Mouse (Mus musculus) gastrocnemius, postnatal 14 days (tissue): ENCODE results near the gene Dgkd. TPM values are rescaled to one million over a fixed set of nuclear protein-coding genes. Genes with fewer than 3 reads are reported as not detected.

Experiments
- DNase-seq: peaks from one replicate; pipeline ENCODE4 v3.0.0; 2021; ENCODE audit warnings: mixed read lengths
- intact Hi-C: fragments of 180-260 bp; cut with DNase I; formaldehyde crosslinking; loops from one replicate; pipeline ENCODE4 v1.15.1; 2025; ENCODE audit warnings: low total_unique reads
- total RNA-seq, 2 experiments: library from RNA; stranded (reverse); gene quantifications; 2 replicates each; pipeline ENCODE4 v1.2.3; 2021

The Dgkd gene
- total RNA-seq, 2 experiments from 2014 or later, result 37.7 to 39.9 TPM

- intact Hi-C loops, result no loop called here
- no peak for DNase-seq
Observed at GRCm38 (mm10) chr1:87847475-87848168, 5.5 kb upstream of the Dgkd start.

GRCm38 (mm10) chr1:87848237-87848996, 4.7 kb upstream of the Dgkd start:
- no peak for DNase-seq

GRCm38 (mm10) chr1:87849278-87849677, 3.8 kb upstream of the Dgkd start:
- DNase-seq, result no peak
- intact Hi-C loops, result no loop called here

More at GRCm38 (mm10) chr1:87848237-87848996, 4.7 kb upstream of the Dgkd start:
- intact Hi-C loops, result no loop called here

GRCm38 (mm10) chr1:87851344-87851743, 1.7 kb upstream of the Dgkd start:
- no peak for DNase-seq
- intact Hi-C loops, result no loop called here

- no peak for DNase-seq
- intact Hi-C loops, result no loop called here
Observed at GRCm38 (mm10) chr1:87852081-87852790, 851 bp upstream of the Dgkd start.

- intact Hi-C loops, result no loop called here
- no peak for DNase-seq
Observed at GRCm38 (mm10) chr1:87853601-87854361, 694 bp downstream of the Dgkd start.

- DNase-seq, result no peak
- intact Hi-C loops, result no loop called here
Observed at GRCm38 (mm10) chr1:87854411-87854810, 1.3 kb downstream of the Dgkd start.

GRCm38 (mm10) chr1:87854851-87855251, 1.8 kb downstream of the Dgkd start:
- intact Hi-C loops, result no loop called here
- DNase-seq, result no peak

- no peak for DNase-seq
- intact Hi-C loops, result no loop called here
Observed at GRCm38 (mm10) chr1:87855522-87855921, 2.4 kb downstream of the Dgkd start.

- intact Hi-C loops, result no loop called here
Observed at GRCm38 (mm10) chr1:87856823-87857222, 3.7 kb downstream of the Dgkd start.

GRCm38 (mm10) chr1:87858031-87858430, 4.9 kb downstream of the Dgkd start:
- no peak for DNase-seq
- intact Hi-C loops, result no loop called here

More at GRCm38 (mm10) chr1:87856823-87857222, 3.7 kb downstream of the Dgkd start:
- DNase-seq, result no peak

GRCm38 (mm10) chr1:87858529-87858928, 5.4 kb downstream of the Dgkd start:
- no peak for DNase-seq
- intact Hi-C loops, result no loop called here

- no peak for DNase-seq
- intact Hi-C loops, result no loop called here
Observed at GRCm38 (mm10) chr1:87863602-87864001, 10.5 kb downstream of the Dgkd start.

- no peak for DNase-seq
- intact Hi-C loops, result no loop called here
Observed at GRCm38 (mm10) chr1:87864889-87865288, 11.8 kb downstream of the Dgkd start.

GRCm38 (mm10) chr1:87866672-87867071, 13.6 kb downstream of the Dgkd start:
- intact Hi-C loops, result no loop called here
- no peak for DNase-seq

GRCm38 (mm10) chr1:87871546-87871945, 18.5 kb downstream of the Dgkd start:
- no peak for DNase-seq
- intact Hi-C loops, result no loop called here

GRCm38 (mm10) chr1:87873081-87873480, 20.0 kb downstream of the Dgkd start:
- no peak for DNase-seq
- intact Hi-C loops, result no loop called here

GRCm38 (mm10) chr1:87876065-87876464, 23.0 kb downstream of the Dgkd start:
- intact Hi-C loops, result no loop called here
- no peak for DNase-seq

GRCm38 (mm10) chr1:87877552-87878283, 24.6 kb downstream of the Dgkd start:
- intact Hi-C loops, result no loop called here
- DNase-seq, result no peak
